Mouse (Mus musculus) cerebellum, adult 2 months (tissue): ENCODE measurements around the gene Hivep2. TPM values are rescaled to one million over a fixed set of nuclear protein-coding genes. Genes with fewer than 3 reads are reported as not detected.

Experiments used
- DNase-seq, 2 experiments: peaks; one replicate each; pipeline ENCODE4 v3.0.0; 2021
- H3K27ac ChIP-seq: fragments of 200-500 bp; 2 replicates; pipeline ENCODE4 v1.5.1; 2012; ENCODE audit warnings: low read length, control low read depth, inconsistent platforms; ENCODE audit not compliant: insufficient read depth
- H3K27me3 ChIP-seq: fragments of 200-500 bp; 2 replicates; pipeline ENCODE4 v1.6.1; 2012; ENCODE audit warnings: inconsistent platforms, mild to moderate bottlenecking, low read length, moderate library complexity; ENCODE audit not compliant: control insufficient read depth, insufficient read depth
- H3K4me1 ChIP-seq: fragments of 200-500 bp; 2 replicates; pipeline ENCODE4 v1.6.1; 2011; ENCODE audit warnings: low read length; ENCODE audit not compliant: control insufficient read depth, insufficient read depth
- H3K4me3 ChIP-seq: fragments of 200-500 bp; replicated peaks from 2 replicates; pipeline ENCODE3; 2011; ENCODE audit warnings: mild to moderate bottlenecking, low read depth, low read length, control low read depth; ENCODE audit not compliant: insufficient read depth
- CTCF ChIP-seq: fragments of 200-500 bp; IDR thresholded peaks from 2 replicates; pipeline ENCODE4 v1.5.1; 2011; ENCODE audit warnings: low read depth, mild to moderate bottlenecking, control low read depth, low read length, moderate library complexity, borderline replicate concordance; ENCODE audit not compliant: insufficient read depth
- POLR2A ChIP-seq: fragments of 200-500 bp; IDR thresholded peaks from 2 replicates; pipeline ENCODE4 v1.6.1; 2011; ENCODE audit warnings: low read length, control low read depth, borderline replicate concordance; ENCODE audit not compliant: insufficient read depth
- WGBS: fragments of 180-500 bp; shearing (Covaris S2); methylation state at CpG from one replicate; pipeline ENCODE4 v1.1.7; 2018; 5-methylcytosine and 5-hydroxymethylcytosine counted together
- polyA plus RNA-seq: library from polyadenylated mRNA; depleted of rRNA; stranded (reverse); fragments of >200 nt; gene quantifications from 2 replicates; pipeline ENCODE4 v1.2.3, GENCODE M21; 2012

Hivep2 gene
- polyA plus RNA-seq, 1 experiment = 55.2 TPM

DNA sequence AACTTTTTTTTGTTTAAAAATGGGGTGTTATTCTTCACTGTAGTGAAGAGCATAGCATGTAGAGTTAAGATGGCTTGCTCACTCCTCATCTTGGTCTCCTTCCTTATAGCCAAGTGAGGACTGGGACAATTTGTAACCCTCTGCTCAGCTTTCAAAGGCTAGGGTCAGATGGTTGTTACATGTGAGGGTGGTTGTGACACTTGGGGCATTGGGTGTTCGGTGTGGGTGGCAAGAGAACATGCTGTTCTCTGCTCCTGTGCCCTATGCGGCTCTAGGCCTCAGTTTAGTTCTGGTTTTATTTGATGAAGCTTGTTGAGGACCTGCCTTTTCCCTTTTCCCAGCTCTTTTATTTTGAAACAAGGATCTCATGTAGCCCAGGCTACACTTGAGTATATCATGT lies 66.7 kb downstream of the Hivep2 start:
- Histone ChIP-seq H3K27me3 (no peaks in the 10 kb centered on the region), H3K4me3 (no peak overlapping the region), H3K4me1 (peaks cover 14% of the 10 kb centered on the region), H3K27ac (no peak overlapping the region)
- no peak for DNase-seq
- TF ChIP-seq POLR2A (no peak), CTCF (no peak)
- WGBS = 97% methylated on average over 2 of the region's 2 CpGs

DNA sequence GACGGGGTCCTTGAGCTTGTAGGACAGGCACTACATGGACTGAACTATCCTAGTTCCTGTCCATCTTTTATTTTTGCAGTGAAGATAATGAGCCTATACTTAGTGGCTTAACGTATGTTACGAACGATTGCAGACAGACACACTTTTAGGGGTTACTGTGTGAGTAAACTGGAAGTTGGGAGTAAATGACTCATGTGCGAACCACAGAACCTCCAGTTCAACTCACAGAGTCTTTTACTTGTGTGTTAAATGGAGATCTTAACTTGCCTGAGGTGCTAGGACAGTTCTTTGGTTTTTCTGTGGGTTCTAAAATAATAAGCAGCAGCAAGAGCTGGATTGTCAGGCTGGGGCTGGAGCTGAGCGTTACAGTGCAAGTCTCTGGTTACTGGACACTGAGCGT lies 68.2 kb downstream of the Hivep2 start:
- TF ChIP-seq POLR2A = no peak
- TF ChIP-seq CTCF = no peak
- no peaks in the 10 kb centered on the region for H3K27me3 ChIP-seq
- H3K4me1 ChIP-seq = peaks cover 13% of the 10 kb centered on the region
- 89% methylated on average over 7 of the region's 7 CpGs for WGBS
- no peak overlapping the region for H3K4me3 ChIP-seq
- DNase-seq = no peak
- H3K27ac ChIP-seq = no peak overlapping the region

- no peaks in the 10 kb centered on the region for H3K27me3 ChIP-seq
- TF ChIP-seq POLR2A (no peak), CTCF (no peak)
- no peak for DNase-seq
- no peak overlapping the region for H3K4me3 ChIP-seq
- 71% methylated on average over 7 of the region's 7 CpGs for WGBS
- no peak overlapping the region for H3K27ac ChIP-seq
- H3K4me1 ChIP-seq = peaks cover 11% of the 10 kb centered on the region; the same call in 1 of the 2 replicates
Observed at GRCm38 (mm10) chr10:14034790-14035189, 68.9 kb downstream of the Hivep2 start.

DNA sequence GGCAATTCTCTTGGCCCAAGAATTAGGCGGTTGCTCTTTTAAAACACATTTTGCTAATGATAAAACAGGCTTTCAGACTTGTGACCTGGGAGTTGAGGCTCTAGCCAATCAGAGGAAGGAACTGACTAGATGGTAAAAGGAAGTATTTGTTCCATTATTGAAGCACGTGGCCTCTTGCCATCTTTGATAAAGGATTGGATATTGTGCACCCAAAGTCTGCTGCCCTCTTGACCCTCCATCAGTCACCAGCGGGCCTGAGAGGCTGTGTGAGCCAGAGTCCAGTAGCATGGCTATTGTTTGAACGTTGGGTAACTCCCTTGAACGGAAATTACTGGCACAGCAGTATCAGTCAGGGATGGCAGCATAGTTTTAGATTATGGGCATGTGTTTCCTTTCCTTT lies 69.7 kb downstream of the Hivep2 start:
- Histone ChIP-seq H3K4me3 (no peak overlapping the region), H3K27me3 (no peaks in the 10 kb centered on the region), H3K27ac (no peak overlapping the region), H3K4me1 (peaks cover 12% of the 10 kb centered on the region)
- 57% methylated on average over 5 of the region's 5 CpGs for WGBS
- no peak for DNase-seq
- TF ChIP-seq POLR2A (no peak), CTCF (no peak)

GRCm38 (mm10) chr10:14036472-14036871 lies 70.6 kb downstream of the Hivep2 start:
- DNase-seq = no peak
- Histone ChIP-seq H3K4me1 (peaks cover 20% of the 10 kb centered on the region), H3K27ac (no peak overlapping the region), H3K27me3 (no peaks in the 10 kb centered on the region), H3K4me3 (no peak overlapping the region)
- WGBS = 92% methylated on average over 6 of the region's 6 CpGs
- TF ChIP-seq CTCF = no peak

DNA sequence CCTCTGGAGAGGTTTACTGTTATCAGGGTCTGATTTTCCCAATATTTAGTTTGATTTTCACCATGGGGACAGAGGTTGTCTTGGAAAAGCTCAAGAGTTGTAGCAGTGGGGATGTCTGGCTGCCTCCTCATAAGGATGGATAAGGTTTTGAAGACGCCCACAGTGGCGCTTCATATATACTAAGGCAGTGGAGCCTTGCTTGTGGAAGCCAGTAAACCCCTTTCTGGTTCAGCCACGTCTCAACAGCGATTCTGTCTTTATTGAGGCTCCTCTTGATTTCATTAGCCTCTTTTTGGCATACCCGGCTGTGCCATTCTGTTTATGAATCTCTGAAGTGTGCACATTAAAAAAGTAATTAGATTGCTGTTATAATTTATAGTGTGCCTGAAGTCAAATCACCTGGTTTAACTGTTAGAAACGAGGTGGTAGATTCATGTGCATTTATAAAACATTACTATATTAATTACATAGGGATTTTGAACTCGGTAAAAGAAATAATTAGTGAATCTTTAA lies 72.2 kb downstream of the Hivep2 start:
- WGBS = 65% methylated on average over 7 of the region's 7 CpGs
- Histone ChIP-seq H3K4me3 (no peak overlapping the region), H3K4me1 (peaks cover 18% of the 10 kb centered on the region), H3K27ac (no peak overlapping the region), H3K27me3 (no peaks in the 10 kb centered on the region)
- no peak for DNase-seq
- TF ChIP-seq POLR2A = no peak
- no peak for TF ChIP-seq CTCF

- no peaks in the 10 kb centered on the region for H3K27me3 ChIP-seq
- TF ChIP-seq POLR2A (no peak), CTCF (no peak)
Observed at GRCm38 (mm10) chr10:14040716-14041470, 75.0 kb downstream of the Hivep2 start.

GRCm38 (mm10) chr10:14041606-14042005 lies 75.7 kb downstream of the Hivep2 start:
- H3K4me3 ChIP-seq = no peak overlapping the region
- H3K27ac ChIP-seq = no peak overlapping the region
- TF ChIP-seq CTCF (no peak), POLR2A (no peak)
- peaks cover 28% of the 10 kb centered on the region for H3K4me1 ChIP-seq
- no peaks in the 10 kb centered on the region for H3K27me3 ChIP-seq
- WGBS = 11% methylated on average over 5 of the region's 5 CpGs
- DNase-seq = peak in 1 of 2 experiments; percentile 44

More at GRCm38 (mm10) chr10:14040716-14041470, 75.0 kb downstream of the Hivep2 start:
- Histone ChIP-seq H3K4me1 (peaks cover 28% of the 10 kb centered on the region), H3K4me3 (no peak overlapping the region), H3K27ac (no peak overlapping the region)
- DNase-seq = no peak
- 59% methylated on average over 9 of the region's 9 CpGs for WGBS
